Mouse (Mus musculus) left cerebral cortex, postnatal 25 days (tissue): ENCODE measurements at regions not wholly inside any gene's neighbourhood (a gene's known extent, or its start where the extent isn't known, plus 50 kb on each side); places are given as distances from the start of the nearest gene placed in this dataset.

Experiments
- DNase-seq, 2 experiments: peaks; one replicate each; pipeline ENCODE4 v3.0.0; 2022; ENCODE audit warnings: low spot score in 2 of 2, mixed read lengths in 1 of 2
- intact Hi-C: fragments of 180-260 bp; cut with DNase I; formaldehyde crosslinking; loops from one replicate; pipeline ENCODE4 v1.15.1; 2025

GRCm38 (mm10) chrX:21293666-21294065 is 118.2 kb upstream of the Gm21876 start:
- intact Hi-C loops, result no loop called here
- DNase-seq, result peak in 1 of 2 experiments; percentile 19

- no peak for DNase-seq
- intact Hi-C loops, result no loop called here
Observed at GRCm38 (mm10) chrX:21295460-21295859, 120.0 kb upstream of the Gm21876 start.

- intact Hi-C loops, result no loop called here
- no peak for DNase-seq
Observed at GRCm38 (mm10) chrX:21297349-21297748, 121.9 kb upstream of the Gm21876 start.

DNA sequence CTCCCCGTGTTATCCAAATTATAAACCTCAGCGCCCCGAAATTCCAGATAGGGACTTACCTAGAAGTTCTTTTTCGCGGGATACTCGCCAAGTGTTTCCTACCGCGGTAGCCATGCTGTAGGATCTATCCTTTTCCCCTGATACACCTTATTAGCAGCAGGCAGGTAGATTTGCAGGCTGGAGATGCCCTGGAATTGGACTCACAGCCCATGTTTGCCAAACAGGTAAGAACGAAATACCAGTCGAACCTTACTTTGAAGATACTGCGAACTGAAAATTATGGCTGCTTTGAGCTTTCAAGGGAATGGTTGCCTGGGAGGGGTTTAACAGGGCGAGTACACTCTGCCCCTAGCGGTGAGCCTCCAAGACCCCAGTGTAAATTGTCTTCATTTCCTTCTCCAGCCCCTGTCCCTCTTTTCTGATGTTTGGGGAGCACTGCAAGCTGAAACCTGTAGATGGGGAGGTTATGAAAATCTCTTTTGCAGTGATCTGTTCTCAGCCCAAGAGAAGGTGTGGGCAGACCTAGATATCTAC is 149.8 kb upstream of the Agtr2 start:
- no peak for DNase-seq
- intact Hi-C loops, result no loop called here

GRCm38 (mm10) chrX:21344397-21344796 is 139.9 kb upstream of the Agtr2 start:
- intact Hi-C loops, result no loop called here
- no peak for DNase-seq

DNA sequence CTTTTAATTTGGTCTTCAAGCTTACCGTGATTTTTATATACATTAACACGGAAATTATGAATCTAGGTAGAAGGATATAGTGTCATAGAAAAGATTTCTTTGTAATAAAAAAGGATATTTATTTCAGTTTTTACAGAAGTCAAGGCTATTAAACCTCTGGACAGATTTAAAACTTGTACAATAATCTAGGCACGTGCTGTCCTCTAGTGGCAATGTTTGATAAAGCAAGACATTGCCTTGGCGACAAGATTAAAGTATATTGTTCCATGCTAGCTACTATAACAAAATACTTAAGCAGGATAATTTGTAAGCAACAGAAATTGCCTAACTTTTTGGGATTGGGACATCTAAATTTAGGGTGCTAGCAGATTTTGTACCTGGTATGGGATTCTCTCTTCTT is 133.8 kb upstream of the Agtr2 start:
- peak; percentile 4 to 13 for DNase-seq
- intact Hi-C loops, result no loop called here

DNA sequence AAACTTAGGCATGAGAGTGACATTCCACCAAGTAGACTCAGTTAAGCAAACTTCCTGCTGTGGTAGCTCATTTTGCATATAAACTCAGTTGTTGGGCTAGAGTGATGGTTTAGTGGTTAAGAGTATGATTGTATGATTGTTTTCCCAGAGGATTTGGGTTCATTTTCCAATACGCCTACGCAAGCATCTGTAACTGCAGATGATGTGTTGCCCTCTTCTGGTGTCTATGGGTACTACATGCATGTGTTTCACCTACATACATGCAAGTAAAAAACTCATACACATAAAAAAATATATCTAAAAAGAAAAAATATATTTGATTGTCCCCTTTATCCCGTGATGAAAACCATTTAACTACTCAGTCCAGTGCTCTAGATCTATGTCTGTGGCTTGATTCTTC is 132.0 kb upstream of the Agtr2 start:
- intact Hi-C loops, result no loop called here
- DNase-seq, result peak in 1 of 2 experiments; percentile 10

GRCm38 (mm10) chrX:21360771-21361667 is 123.3 kb upstream of the Agtr2 start:
- peak; percentile 38 to 67 for DNase-seq
- intact Hi-C loops, result no loop called here

DNA sequence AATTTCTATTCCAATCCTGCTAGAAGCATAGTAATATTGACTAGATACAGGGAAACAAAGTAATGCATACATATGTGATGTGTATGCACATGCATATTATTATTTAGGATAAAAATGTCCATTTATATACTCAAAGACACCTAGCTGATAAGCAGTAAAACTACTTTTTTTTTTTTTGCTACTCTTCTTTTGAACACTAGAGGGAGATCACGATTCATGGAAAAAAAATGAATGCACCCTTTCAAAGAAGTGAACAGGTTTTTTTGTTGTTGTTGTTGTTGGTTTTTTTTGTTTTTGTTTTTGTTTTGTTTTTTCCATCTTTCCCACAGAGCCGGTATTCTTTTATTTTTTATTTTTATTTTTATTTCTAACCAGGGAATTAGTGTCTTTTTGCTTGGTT is 99.1 kb upstream of the Agtr2 start:
- intact Hi-C loops, result loop anchor here (5.0 to 10.0 kb wide), 2 partner anchors 1912 to 1970 kb away; no protein-coding TSS in a partner anchor

DNA sequence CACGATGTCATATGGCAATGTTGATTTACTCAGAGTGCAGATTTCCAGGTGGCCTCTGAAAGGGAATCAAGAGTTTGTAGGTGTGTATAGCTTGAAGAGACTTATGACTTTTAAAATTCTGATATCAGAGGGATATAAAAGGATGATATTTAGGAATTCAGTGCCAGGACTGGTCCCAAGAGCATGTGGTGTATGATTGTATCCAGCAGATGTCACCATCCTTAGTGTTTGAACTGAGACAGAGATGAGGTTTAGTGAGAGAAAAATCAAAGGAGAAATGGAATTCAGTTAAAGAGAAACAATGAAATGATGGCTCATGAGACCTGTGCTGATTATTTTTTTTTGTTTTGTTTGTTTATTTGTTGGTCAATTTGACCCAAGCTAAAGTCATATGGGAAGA is 94.4 kb upstream of the Agtr2 start:
- intact Hi-C loops, result loop anchor here (5.0 to 10.0 kb wide), 2 partner anchors 1907 to 1965 kb away; no protein-coding TSS in a partner anchor
- no peak for DNase-seq

More for the DNA sequence above, 99.1 kb upstream of the Agtr2 start:
- no peak for DNase-seq

DNA sequence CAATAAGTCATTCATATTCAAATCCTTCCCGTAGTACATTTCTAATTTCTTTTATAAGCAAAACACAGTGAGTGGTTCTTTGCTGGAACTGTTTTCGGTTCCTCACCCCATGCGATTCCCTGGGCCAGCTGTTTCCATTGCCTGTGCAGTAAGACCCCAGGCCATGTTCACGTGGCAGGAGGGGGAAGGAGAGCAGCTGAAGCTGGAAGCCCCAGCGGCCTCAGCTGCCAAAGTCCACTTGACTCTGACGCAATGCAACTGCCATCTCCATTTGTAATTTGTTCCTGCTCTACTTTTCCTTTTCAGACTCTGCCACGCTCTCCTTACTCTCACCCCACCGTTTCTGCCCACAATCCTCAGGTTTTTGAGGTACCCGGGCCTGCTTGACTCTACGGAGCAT is 91.1 kb upstream of the Agtr2 start:
- no peak for DNase-seq
- intact Hi-C loops, result no loop called here

DNA sequence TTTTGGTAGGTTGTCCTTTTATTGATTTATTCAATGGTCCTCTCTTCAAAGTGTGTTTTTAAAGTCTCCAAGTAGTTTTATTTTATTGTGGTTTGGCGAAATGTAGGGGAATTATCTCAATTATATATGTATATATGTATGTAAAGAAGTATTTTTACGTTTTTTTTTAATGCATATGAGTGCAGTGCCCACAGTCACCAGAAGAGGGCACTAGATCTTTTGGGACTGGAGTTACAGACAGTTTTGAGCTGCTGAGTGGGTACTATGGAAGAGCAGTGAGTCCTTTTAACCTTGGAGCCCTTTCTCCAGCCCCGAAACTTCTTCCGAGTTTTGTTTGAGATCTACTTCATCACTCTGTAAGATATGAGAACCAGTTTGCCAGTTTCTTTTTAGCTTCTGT is 59.5 kb upstream of the Agtr2 start:
- no peak for DNase-seq
- intact Hi-C loops, result no loop called here

GRCm38 (mm10) chrX:21428081-21428480 is 56.3 kb upstream of the Agtr2 start:
- intact Hi-C loops, result no loop called here
- DNase-seq, result no peak

GRCm38 (mm10) chrX:21433501-21433900 is 50.8 kb upstream of the Agtr2 start:
- intact Hi-C loops, result no loop called here

More at GRCm38 (mm10) chrX:21433501-21433900, 50.8 kb upstream of the Agtr2 start:
- DNase-seq, result no peak
